In genomic region chr13:104109816-104110521, GRCm38 (mm10) we compare ENCODE assay signal across 8 mouse cellular contexts. TPM values are rescaled to one million over a fixed set of nuclear protein-coding genes. Genes with fewer than 3 reads are reported as not detected.
DNase-seq lines count a peak whose midpoint lies in the region; ATAC-seq lines count a peak whose summit lies in the region.

No protein-coding gene starts in this region.

- peak overlapping the region; percentile 71 for H3K4me3 ChIP-seq in limb, embryonic 11.5 days (ENCODE audit: low read depth, low read length)
- peak overlapping the region; percentile 85 for H3K4me3 ChIP-seq in midbrain, embryonic 14.5 days (replicated peaks; ENCODE audit: low read depth, low read length)

- 2% methylated on average over 35 of the region's 38 CpGs for WGBS in limb, embryonic 11.5 days
- WGBS in midbrain, embryonic 14.5 days, result 2% methylated on average over 38 of the region's 38 CpGs

- no peak overlapping the region for H3K27ac ChIP-seq in limb, embryonic 11.5 days (replicated peaks; ENCODE audit: low read depth, low read length)
- H3K27ac ChIP-seq in midbrain, embryonic 14.5 days (replicated peaks; ENCODE audit: low read depth, low read length), result peak overlapping the region; percentile 82

- H3K4me1 ChIP-seq in limb, embryonic 11.5 days (ENCODE audit: control insufficient read depth, insufficient read depth, low read length), result no peaks in the 10 kb centered on the region
- H3K4me1 ChIP-seq in midbrain, embryonic 14.5 days (ENCODE audit: control insufficient read depth, insufficient read depth, low read length), result peaks cover 21% of the 10 kb centered on the region

- no peaks in the 10 kb centered on the region for H3K9me3 ChIP-seq in limb, embryonic 11.5 days (ENCODE audit: control insufficient read depth, low read length)
- H3K9me3 ChIP-seq in midbrain, embryonic 14.5 days (ENCODE audit: control insufficient read depth, low read length), result no peaks in the 10 kb centered on the region

- H3K36me3 ChIP-seq in limb, embryonic 11.5 days (ENCODE audit: control insufficient read depth, insufficient read depth, low read length), result no peaks in the 10 kb centered on the region
- H3K36me3 ChIP-seq in midbrain, embryonic 14.5 days (ENCODE audit: control insufficient read depth, insufficient read depth, low read length), result peaks cover 6% of the 10 kb centered on the region; the same call in 1 of the 2 replicates

- peak overlapping the region; percentile 58 for H3K9ac ChIP-seq in limb, embryonic 11.5 days (ENCODE audit: low read length)
- peak overlapping the region; percentile 76 for H3K9ac ChIP-seq in midbrain, embryonic 14.5 days (replicated peaks; ENCODE audit: low read length)

- H3K4me2 ChIP-seq in limb, embryonic 11.5 days (ENCODE audit: low read depth, severe bottlenecking), result peak overlapping the region; percentile 88
- peak overlapping the region; percentile 95 for H3K4me2 ChIP-seq in midbrain, embryonic 14.5 days (ENCODE audit: low read length)

- DNase-seq in spleen, postnatal 10 days (ENCODE audit: low spot score in 2 of 2), result peak; percentile 8 to 20
- no peak for DNase-seq in spleen, postnatal 14 days (ENCODE audit: low spot score in 2 of 2)
- DNase-seq in cerebellum, adult 9-10 months, result peak; percentile 82
- DNase-seq in frontal cortex, postnatal 36 days (ENCODE audit: low spot score in 2 of 2), result peak; percentile 44 to 67
- DNase-seq in kidney, adult 18-20 months, result peak; percentile 49
- no peak for DNase-seq in limb, embryonic 11.5 days (ENCODE audit: low spot score)
- peak; percentile 78 for DNase-seq in midbrain, embryonic 14.5 days
- DNase-seq in testis, postnatal 14 days (ENCODE audit: low spot score), result peak; percentile 34

- H3K27me3 ChIP-seq in limb, embryonic 11.5 days (ENCODE audit: control insufficient read depth, insufficient read depth, low read length), result no peaks in the 10 kb centered on the region
- no peaks in the 10 kb centered on the region for H3K27me3 ChIP-seq in midbrain, embryonic 14.5 days (ENCODE audit: control insufficient read depth, insufficient read depth, low read length)

- peak; percentile 81 for ATAC-seq in limb, embryonic 11.5 days (ENCODE audit: insufficient number of reproducible peaks, low FRiP score, low TSS enrichment, low read depth)
- peak; percentile 83 for ATAC-seq in midbrain, embryonic 14.5 days (ENCODE audit: low FRiP score, low TSS enrichment)

RNA-seq across cellular contexts. Expression of gene Sgtb, which starts 0.4 kb away (rescaled TPM):
- polyA plus RNA-seq in limb, embryonic 11.5 days (2014; fragmentation: Nextera tagmentation; extraction: Ambion mirVana), result 9.1 and 9.4 TPM in 2 replicates
- polyA plus RNA-seq in midbrain, embryonic 14.5 days (2014; fragmentation: Nextera tagmentation; extraction: Ambion mirVana), result 21.3 and 32.3 TPM in 2 replicates

RNA-seq across cellular contexts. Expression of gene Nln, which starts 0.6 kb away (rescaled TPM):
- 21.0 and 22.7 TPM in 2 replicates for polyA plus RNA-seq in limb, embryonic 11.5 days (2014; fragmentation: Nextera tagmentation; extraction: Ambion mirVana)
- 58.2 and 69.1 TPM in 2 replicates for polyA plus RNA-seq in midbrain, embryonic 14.5 days (2014; fragmentation: Nextera tagmentation; extraction: Ambion mirVana)

Comparison
In these comparisons a context has a peak if more than half of its experiments do, and no peak if none do; other contexts are left out.
1. DNase-seq: peak in spleen, postnatal 10 days (2 of 2), cerebellum, adult 9-10 months (single experiment), frontal cortex, postnatal 36 days (2 of 2), kidney, adult 18-20 months (single experiment), midbrain, embryonic 14.5 days (single experiment) and testis, postnatal 14 days (single experiment); none in spleen, postnatal 14 days (0 of 2) and limb, embryonic 11.5 days (single experiment).